Mouse (Mus musculus) myocyte (in vitro differentiated cells): ENCODE measurements around the gene Prex1.

Experiments
- CEBPB ChIP-seq: IDR thresholded peaks from 2 replicates; pipeline ENCODE4 v1.6.1; 2011; ENCODE audit warnings: mild to moderate bottlenecking, moderate library complexity; ENCODE audit not compliant: poor library complexity, insufficient read depth, severe bottlenecking
- MAX ChIP-seq: IDR thresholded peaks from one replicate; pipeline ENCODE4 v1.6.1; 2011; ENCODE audit warnings: low read depth, mild to moderate bottlenecking, control low read depth
- MYOD1 ChIP-seq, 3 experiments: IDR thresholded peaks; one replicate each; pipeline ENCODE4 v1.6.1; 2011; ENCODE audit warnings: control low read depth in 2 of 3, low read depth in 2 of 3, mild to moderate bottlenecking in 2 of 3, moderate library complexity in 1 of 3; ENCODE audit not compliant: insufficient read length in 2 of 3, control insufficient read depth in 1 of 3
- MYOG ChIP-seq, 3 experiments: IDR thresholded peaks; one replicate each; pipeline ENCODE4 v1.6.1; 2011; ENCODE audit warnings: control low read depth in 2 of 3, low read depth in 2 of 3, mild to moderate bottlenecking in 2 of 3; ENCODE audit not compliant: insufficient read length in 2 of 3, control insufficient read depth in 1 of 3, insufficient read depth in 1 of 3
- POLR2A ChIP-seq: IDR thresholded peaks from one replicate; pipeline ENCODE4 v1.6.1; 2011; ENCODE audit warnings: low read depth, mild to moderate bottlenecking, control low read depth, moderate library complexity; ENCODE audit not compliant: insufficient read length
- POLR2AphosphoS2 ChIP-seq: IDR thresholded peaks from one replicate; pipeline ENCODE4 v1.6.1; 2011; ENCODE audit warnings: low read depth, control low read depth; ENCODE audit not compliant: insufficient read length
- REST ChIP-seq: IDR thresholded peaks from one replicate; pipeline ENCODE4 v1.6.1; 2011; ENCODE audit warnings: mild to moderate bottlenecking, control low read depth, moderate library complexity; ENCODE audit not compliant: insufficient read depth, insufficient read length
- SRF ChIP-seq: IDR thresholded peaks from one replicate; pipeline ENCODE4 v1.6.1; 2011; ENCODE audit warnings: low read depth; ENCODE audit not compliant: control insufficient read depth, insufficient read length
- TCF3 ChIP-seq: IDR thresholded peaks from one replicate; pipeline ENCODE4 v1.6.1; 2011; ENCODE audit warnings: low read depth, control low read depth; ENCODE audit not compliant: insufficient read length
- USF1 ChIP-seq: IDR thresholded peaks from one replicate; pipeline ENCODE4 v1.6.1; 2011; ENCODE audit warnings: low read depth, mild to moderate bottlenecking, control low read depth, moderate library complexity

DNA sequence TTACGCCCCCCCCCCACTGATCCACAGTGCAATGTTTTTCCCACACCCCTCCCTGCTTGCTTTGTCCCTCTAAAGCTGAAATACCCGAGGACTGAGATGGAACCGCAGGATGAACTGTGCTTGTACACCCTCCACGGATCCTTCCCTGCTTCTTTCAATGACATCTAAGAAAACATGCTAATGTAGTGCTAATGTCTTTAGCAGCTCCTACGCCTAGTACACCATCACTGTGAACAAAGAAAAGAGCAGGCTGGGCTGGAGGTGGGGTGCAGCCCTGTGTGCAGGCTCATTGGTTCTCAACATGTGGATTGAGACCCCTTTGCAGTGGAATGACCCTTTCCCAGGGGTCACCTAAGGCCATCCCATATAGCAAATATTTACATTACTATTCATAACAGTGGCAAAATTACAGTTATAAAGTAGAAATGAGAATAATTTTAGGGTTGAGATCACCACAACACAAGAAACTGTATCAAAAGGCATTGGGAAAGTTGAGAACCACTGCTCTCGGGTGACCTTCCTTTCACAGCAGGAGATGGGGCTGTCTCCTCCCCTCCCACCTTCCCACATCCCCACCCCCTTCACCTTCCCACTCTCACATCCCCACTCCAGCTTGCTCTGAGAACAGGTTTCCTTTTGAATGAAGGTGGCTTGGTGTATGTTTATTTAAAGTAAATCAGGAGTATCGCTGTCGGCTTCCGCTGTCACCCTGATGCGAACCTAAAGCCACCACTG is 190.3 kb downstream of the Prex1 start:
- TF ChIP-seq MAX, result no peak
- TF ChIP-seq POLR2AphosphoS2, result no peak
- TF ChIP-seq POLR2A, result no peak
- TF ChIP-seq MYOG (IDR thresholded peaks at IDR 0.05; ENCODE audit: control insufficient read depth in 1 of 3, insufficient read depth in 1 of 3, insufficient read length in 2 of 3, low read depth in 2 of 3), result no peak
- TF ChIP-seq MYOD1 (IDR thresholded peaks at IDR 0.05; ENCODE audit: control insufficient read depth in 1 of 3, insufficient read length in 2 of 3, low read depth in 2 of 3), result no peak
- TF ChIP-seq SRF, result no peak
- TF ChIP-seq REST, result no peak
- TF ChIP-seq USF1, result no peak
- TF ChIP-seq TCF3, result no peak
- no peak for TF ChIP-seq CEBPB
